Mouse (Mus musculus) regulatory T cell (primary cell): ENCODE data around the gene Srcap.

Experiments used
- in situ Hi-C: fragments of 300-600 bp; cut with MboI, MseI; formaldehyde crosslinking; loops from one replicate; pipeline ENCODE4 v1.15.1; 2025; ENCODE audit warnings: high pct_unique_total_duplicates

Srcap gene

GRCm38 (mm10) chr7:127572895-127573471, 61.2 kb downstream of the Srcap start, which contains the start of gene Phkg2:
TSS of gene Phkg2 (plus strand) at chr7:127573340.
- in situ Hi-C loops: no loop called here

- in situ Hi-C loops: no loop called here
Observed at GRCm38 (mm10) chr7:127573503-127574008, 61.8 kb downstream of the Srcap start.

- in situ Hi-C loops: no loop called here
Observed at GRCm38 (mm10) chr7:127574115-127574514, 62.3 kb downstream of the Srcap start.

GRCm38 (mm10) chr7:127583260-127583659, 71.5 kb downstream of the Srcap start:
- in situ Hi-C loops: no loop called here

- in situ Hi-C loops: no loop called here
Observed at GRCm38 (mm10) chr7:127585031-127585430, 73.2 kb downstream of the Srcap start.

GRCm38 (mm10) chr7:127586149-127586548, 74.4 kb downstream of the Srcap start:
- in situ Hi-C loops: no loop called here

GRCm38 (mm10) chr7:127587196-127587595, 75.4 kb downstream of the Srcap start:
- in situ Hi-C loops: no loop called here

GRCm38 (mm10) chr7:127588011-127588871, 76.5 kb downstream of the Srcap start, which contains the start of the genes Ccdc189 and Rnf40:
TSS of gene Ccdc189 (minus strand) at chr7:127588595.
TSS of gene Rnf40 (plus strand) at chr7:127588767.
- in situ Hi-C loops: no loop called here

- in situ Hi-C loops: no loop called here
Observed at GRCm38 (mm10) chr7:127588901-127589300, 77.1 kb downstream of the Srcap start.

- in situ Hi-C loops: no loop called here
Observed at GRCm38 (mm10) chr7:127589637-127590036, 77.9 kb downstream of the Srcap start.

- in situ Hi-C loops: no loop called here
Observed at GRCm38 (mm10) chr7:127591108-127591507, 79.3 kb downstream of the Srcap start.

- in situ Hi-C loops: no loop called here
Observed at GRCm38 (mm10) chr7:127592575-127592974, 80.8 kb downstream of the Srcap start.

- in situ Hi-C loops: loop anchor here (5.0 kb wide), 1 partner anchor 61 kb away; no protein-coding TSS in a partner anchor
Observed at GRCm38 (mm10) chr7:127596747-127597146, 85.0 kb downstream of the Srcap start.

GRCm38 (mm10) chr7:127600612-127601011, 88.8 kb downstream of the Srcap start:
- in situ Hi-C loops: no loop called here

GRCm38 (mm10) chr7:127601735-127602134, 90.0 kb downstream of the Srcap start:
- in situ Hi-C loops: no loop called here

GRCm38 (mm10) chr7:127602903-127603302, 91.1 kb downstream of the Srcap start:
- in situ Hi-C loops: no loop called here

GRCm38 (mm10) chr7:127604256-127604655, 92.5 kb downstream of the Srcap start:
- in situ Hi-C loops: no loop called here

GRCm38 (mm10) chr7:127607150-127607549, 95.4 kb downstream of the Srcap start:
- in situ Hi-C loops: no loop called here
